Mouse (Mus musculus): Measurements from ENCODE around the gene Prn. TPM values are rescaled to one million over a fixed set of nuclear protein-coding genes. Genes with fewer than 3 reads are reported as not detected.
A peak's percentile ranks its signal among the peaks of the same experiment; 100 is the strongest.

Prn gene
- total and polyA plus RNA-seq, 3 experiments, result not detected

DNA sequence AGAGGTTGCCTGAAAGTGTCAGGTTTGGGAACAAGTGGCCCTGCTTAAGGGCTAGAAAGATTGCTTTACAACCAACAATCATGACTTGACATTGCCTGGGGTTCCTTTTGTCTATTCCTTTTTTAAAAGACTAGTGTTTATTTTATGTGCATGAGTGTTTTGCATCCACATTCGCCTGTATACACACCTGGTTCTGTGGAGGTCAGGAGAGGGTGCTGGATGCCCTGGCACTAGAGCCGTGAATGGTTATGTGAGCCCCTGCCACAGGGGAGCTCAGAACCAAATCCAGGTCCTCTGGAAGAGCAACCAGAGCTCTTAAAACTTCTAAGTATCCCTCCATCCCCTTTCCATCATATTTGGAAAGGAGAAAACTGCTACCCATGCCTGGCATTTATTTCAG, 1.1 kb downstream of the Prn start:
- Histone ChIP-seq H3K4me1 (ENCODE audit: control insufficient read depth in 1 of 2, insufficient read depth in 2 of 2, low read length in 2 of 2) (peaks cover 16 to 17% of the 10 kb centered on the region in 2 experiments), H3K79me2 (ENCODE audit: control insufficient read depth, insufficient read depth, low read length, poor library complexity) (no peaks in the 10 kb centered on the region; the same call in 1 of the 2 replicates), H3K36me3 (ENCODE audit: control insufficient read depth in 1 of 2, insufficient read depth in 2 of 2, low read length in 2 of 2) (peaks cover 2 to 10% of the 10 kb centered on the region in 2 experiments), H3K4me3 (ENCODE audit: control insufficient read depth in 1 of 2, insufficient read depth in 1 of 2, low read depth in 2 of 2, low read length in 2 of 2) (peak overlapping the region in 1 of 2 experiments; percentile 87; a peak in 3 of 4 replicates), H3K9me3 (replicated peaks; ENCODE audit: insufficient read depth, low read length) (no peaks in the 10 kb centered on the region), H3K27me3 (ENCODE audit: control insufficient read depth in 1 of 2, insufficient read depth in 2 of 2, low read length in 2 of 2) (no peaks in the 10 kb centered on the region), H3K9ac (ENCODE audit: control insufficient read depth, low read depth, low read length, poor library complexity, severe bottlenecking) (peak overlapping the region; percentile 82), H3K27ac (ENCODE audit: control insufficient read depth, low read depth, low read length) (no peak overlapping the region)
- no peak for TF ChIP-seq SIN3A (IDR thresholded peaks at IDR 0.05; ENCODE audit: low read length)
- TF ChIP-seq ELF1 (IDR thresholded peaks at IDR 0.05; ENCODE audit: low read depth, low read length), result no peak
- TF ChIP-seq POLR2AphosphoS2 (IDR thresholded peaks at IDR 0.05; ENCODE audit: low read length), result no peak
- no peak for TF ChIP-seq UBTF (IDR thresholded peaks at IDR 0.05; ENCODE audit: borderline replicate concordance, insufficient read depth, low read depth, low read length)
- no peak for TF ChIP-seq CTCF (IDR thresholded peaks at IDR 0.05 in 2 of 3, conservative IDR thresholded peaks at IDR 0.05 in 1 of 3; ENCODE audit: control insufficient read depth in 1 of 3, insufficient read depth in 1 of 3, low read depth in 2 of 3, low read length in 3 of 3, poor library complexity in 1 of 3, severe bottlenecking in 1 of 3)
- TF ChIP-seq RCOR1 (IDR thresholded peaks at IDR 0.05; ENCODE audit: low read depth, low read length), result no peak
- TF ChIP-seq KAT2A (conservative IDR thresholded peaks at IDR 0.05; ENCODE audit: low read depth, low read length), result no peak
- TF ChIP-seq MAFK (IDR thresholded peaks at IDR 0.05; ENCODE audit: borderline replicate concordance, low read depth, low read length), result no peak
- TF ChIP-seq MEF2A (IDR thresholded peaks at IDR 0.05; ENCODE audit: extremely low read depth, insufficient replicate concordance, low read depth, low read length, poor library complexity, severe bottlenecking), result no peak
- no peak for TF ChIP-seq EP300 (IDR thresholded peaks at IDR 0.05; ENCODE audit: low read depth in 1 of 2, low read length in 2 of 2)
- TF ChIP-seq USF1 (IDR thresholded peaks at IDR 0.05; ENCODE audit: low read depth, low read length), result no peak
- no peak for TF ChIP-seq CHD1 (IDR thresholded peaks at IDR 0.05; ENCODE audit: low read depth, low read length)
- no peak for TF ChIP-seq TCF12 (IDR thresholded peaks at IDR 0.05; ENCODE audit: low read depth, low read length)
- no peak for DNase-seq (ENCODE audit: low read depth, low spot score)

- 0 out of 4 replicates have a peak overlapping the region, but pooled peaks of 1 of the 2 experiments have one; percentile 4 for H3K4me3 ChIP-seq (ENCODE audit: control insufficient read depth in 1 of 2, insufficient read depth in 1 of 2, low read depth in 2 of 2, low read length in 2 of 2)
Measured at GRCm38 (mm10) chr2:131911341-131911740, 1.6 kb downstream of the Prn start.

More at GRCm38 (mm10) chr2:131911341-131911740, 1.6 kb downstream of the Prn start:
- Histone ChIP-seq H3K36me3 (ENCODE audit: control insufficient read depth in 1 of 2, insufficient read depth in 2 of 2, low read length in 2 of 2) (peaks cover 2 to 10% of the 10 kb centered on the region in 2 experiments), H3K9me3 (replicated peaks; ENCODE audit: insufficient read depth, low read length) (no peaks in the 10 kb centered on the region), H3K27ac (ENCODE audit: control insufficient read depth, low read depth, low read length) (no peak overlapping the region), H3K27me3 (ENCODE audit: control insufficient read depth in 1 of 2, insufficient read depth in 2 of 2, low read length in 2 of 2) (no peaks in the 10 kb centered on the region), H3K79me2 (ENCODE audit: control insufficient read depth, insufficient read depth, low read length, poor library complexity) (no peaks in the 10 kb centered on the region; the same call in 1 of the 2 replicates), H3K4me1 (ENCODE audit: control insufficient read depth in 1 of 2, insufficient read depth in 2 of 2, low read length in 2 of 2) (peaks cover 16% of the 10 kb centered on the region in 2 experiments), H3K9ac (ENCODE audit: control insufficient read depth, low read depth, low read length, poor library complexity, severe bottlenecking) (no peak overlapping the region)
- TF ChIP-seq POLR2AphosphoS2 (IDR thresholded peaks at IDR 0.05; ENCODE audit: low read length), result no peak
- TF ChIP-seq MXI1 (IDR thresholded peaks at IDR 0.05; ENCODE audit: low read depth, low read length), result no peak
- TF ChIP-seq ZC3H11A (IDR thresholded peaks at IDR 0.05; ENCODE audit: low read depth, low read length), result no peak
- TF ChIP-seq RAD21 (IDR thresholded peaks at IDR 0.05; ENCODE audit: low read depth, low read length), result no peak
- TF ChIP-seq USF1 (IDR thresholded peaks at IDR 0.05; ENCODE audit: low read depth, low read length), result no peak
- no peak for DNase-seq (ENCODE audit: low read depth, low spot score)
